Mouse (Mus musculus) intestine, embryonic 14.5 days (tissue): ENCODE data around the gene Prr36. TPM values are rescaled to one million over a fixed set of nuclear protein-coding genes. Genes with fewer than 3 reads are reported as not detected.
A peak's percentile ranks its signal among the peaks of the same experiment; 100 is the strongest.

Source experiments
- ATAC-seq: fragments of 200-750 bp; cut with Nextera tagmentation; replicated peaks from 2 replicates; pipeline ENCODE4 v1.8.0; 2017; ENCODE audit warnings: low read depth, moderate number of reproducible peaks, moderate TSS enrichment, moderate library complexity; ENCODE audit not compliant: low FRiP score, low TSS enrichment
- DNase-seq: peaks from one replicate; pipeline ENCODE4 v3.0.0-alpha.2; 2018; ENCODE audit warnings: low spot score
- H3K27ac ChIP-seq: fragments of 300-500 bp; sonication (generic); 2 replicates; pipeline ENCODE4 v1.5.1; 2014; ENCODE audit warnings: low read depth, mild to moderate bottlenecking, control low read depth
- H3K27me3 ChIP-seq: fragments of 300-500 bp; sonication (generic); replicated peaks from 2 replicates; pipeline ENCODE4 v1.6.1; 2014; ENCODE audit warnings: low read length, control low read depth; ENCODE audit not compliant: control insufficient read depth, insufficient read depth
- H3K36me3 ChIP-seq: fragments of 300-500 bp; sonication (generic); 2 replicates; pipeline ENCODE4 v1.6.1; 2014; ENCODE audit warnings: low read length, control low read depth; ENCODE audit not compliant: control insufficient read depth, insufficient read depth
- H3K4me1 ChIP-seq: fragments of 300-500 bp; sonication (generic); replicated peaks from 2 replicates; pipeline ENCODE4 v1.6.1; 2014; ENCODE audit warnings: low read length, control low read depth, mixed read lengths; ENCODE audit not compliant: control insufficient read depth, insufficient read depth
- H3K4me2 ChIP-seq: fragments of 300-500 bp; sonication (generic); 2 replicates; pipeline ENCODE4 v1.6.1; 2014; ENCODE audit warnings: low read length
- H3K4me3 ChIP-seq: fragments of 300-500 bp; sonication (generic); 2 replicates; pipeline ENCODE4 v1.5.1; 2014; ENCODE audit warnings: low read depth, low read length, control low read depth, mixed read lengths
- H3K9ac ChIP-seq: fragments of 300-500 bp; sonication (generic); 2 replicates; pipeline ENCODE4 v1.6.1; 2014; ENCODE audit warnings: mild to moderate bottlenecking, low read length
- H3K9me3 ChIP-seq: fragments of 300-500 bp; sonication (generic); 2 replicates; pipeline ENCODE4 v1.6.1; 2016; ENCODE audit warnings: low read length, control low read depth; ENCODE audit not compliant: control insufficient read depth
- WGBS: fragments of 180-500 bp; shearing (Covaris S2); extraction: QIAGEN DNeasy Blood & Tissue Kit; methylation state at CpG from one replicate; pipeline ENCODE4 v1.1.7; 2014; 5-methylcytosine and 5-hydroxymethylcytosine counted together
- polyA plus RNA-seq: library from polyadenylated mRNA; unstranded; fragments of >200 nt; fragmentation: Nextera tagmentation; extraction: Ambion mirVana; gene quantifications from 2 replicates; pipeline ENCODE4 v1.2.1, GENCODE M21; 2014

Gene Prr36
- polyA plus RNA-seq, 1 experiment from 2014 or later = 5.4 TPM

- no peaks in the 10 kb centered on the region for H3K27me3 ChIP-seq
- no peak overlapping the region for H3K4me3 ChIP-seq
- WGBS = 10% methylated on average over 18 of the region's 18 CpGs
- H3K9ac ChIP-seq = no peak overlapping the region
- peak overlapping the region; percentile 48; the same call in 1 of the 2 replicates for H3K27ac ChIP-seq
- no peaks in the 10 kb centered on the region for H3K9me3 ChIP-seq
- H3K4me2 ChIP-seq = no peak overlapping the region; the same call in 1 of the 2 replicates
- peaks cover 8% of the 10 kb centered on the region; the same call in 1 of the 2 replicates for H3K36me3 ChIP-seq
- ATAC-seq = peak; percentile 84
- H3K4me1 ChIP-seq = peaks cover 4% of the 10 kb centered on the region; the same call in 1 of the 2 replicates
- DNase-seq = peak; percentile 95
Measured at GRCm38 (mm10) chr8:4192807-4193587, 24.3 kb downstream of the Prr36 start.

GRCm38 (mm10) chr8:4192305-4192704 is 25.0 kb downstream of the Prr36 start:
- no peak overlapping the region for H3K4me2 ChIP-seq
- H3K36me3 ChIP-seq = peaks cover 14% of the 10 kb centered on the region
- peak overlapping the region; percentile 40; the same call in 1 of the 2 replicates for H3K27ac ChIP-seq
- H3K9ac ChIP-seq = no peak overlapping the region
- DNase-seq (no peak), ATAC-seq (no peak)
- H3K4me3 ChIP-seq = no peak overlapping the region
- H3K4me1 ChIP-seq = peaks cover 4% of the 10 kb centered on the region; the same call in 1 of the 2 replicates
- no peaks in the 10 kb centered on the region for H3K9me3 ChIP-seq
- 67% methylated on average over 5 of the region's 5 CpGs for WGBS
- no peaks in the 10 kb centered on the region for H3K27me3 ChIP-seq

GRCm38 (mm10) chr8:4189031-4189722 is 28.1 kb downstream of the Prr36 start:
- Histone ChIP-seq H3K9ac (no peak overlapping the region), H3K4me1 (peaks cover 4% of the 10 kb centered on the region; the same call in 1 of the 2 replicates), H3K27me3 (no peaks in the 10 kb centered on the region), H3K4me2 (no peak overlapping the region), H3K36me3 (peaks cover 29% of the 10 kb centered on the region), H3K4me3 (no peak overlapping the region), H3K27ac (no peak overlapping the region), H3K9me3 (no peaks in the 10 kb centered on the region)
- no peak for DNase-seq
- ATAC-seq = no peak
- 24% methylated on average over 3 of the region's 3 CpGs for WGBS

DNA sequence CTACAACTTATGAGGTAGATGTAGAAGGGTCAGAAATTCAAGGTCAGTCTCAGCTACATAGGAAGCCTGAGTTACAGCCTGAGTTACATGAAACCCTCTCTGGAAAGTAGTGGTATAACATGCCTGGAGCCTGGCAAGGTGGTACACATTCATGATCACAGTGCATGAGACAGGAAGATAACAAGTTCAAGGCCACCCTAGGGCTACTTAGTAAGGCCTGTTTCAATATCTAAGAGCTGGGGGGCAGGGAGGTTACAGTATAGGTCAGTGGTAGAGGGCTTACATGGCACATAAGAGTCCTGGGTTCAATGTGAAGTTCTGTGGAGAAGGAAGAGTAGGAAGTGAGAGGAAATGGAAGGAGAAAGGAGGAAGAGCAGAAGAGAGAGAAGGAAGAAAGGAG is 28.7 kb downstream of the Prr36 start:
- H3K9ac ChIP-seq = no peak overlapping the region

DNA sequence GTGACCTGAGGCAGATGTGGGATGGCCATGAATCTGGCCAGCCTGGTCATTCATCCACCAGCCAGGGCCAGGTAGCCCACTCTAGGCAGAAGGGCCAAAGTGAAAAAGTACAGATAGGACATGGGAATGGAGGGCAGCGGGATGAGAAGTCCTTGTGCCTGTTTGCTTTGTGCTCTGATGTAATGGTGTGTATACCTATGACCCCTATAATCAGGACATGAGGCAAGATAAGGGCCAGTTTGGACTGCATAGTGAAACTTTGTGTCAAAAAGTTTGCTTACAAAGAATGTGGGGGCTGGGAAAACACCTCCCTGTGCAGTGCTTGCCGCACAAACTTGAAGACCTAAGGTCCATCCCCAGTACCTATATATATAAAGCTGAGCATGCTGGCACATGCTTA is 31.1 kb downstream of the Prr36 start:
- H3K4me3 ChIP-seq = no peak overlapping the region
- peaks cover 30% of the 10 kb centered on the region for H3K36me3 ChIP-seq
- H3K27me3 ChIP-seq = no peaks in the 10 kb centered on the region
- WGBS = 86% methylated on average over 2 of the region's 2 CpGs
- no peaks in the 10 kb centered on the region for H3K4me1 ChIP-seq
- H3K9me3 ChIP-seq = no peaks in the 10 kb centered on the region
- no peak overlapping the region for H3K27ac ChIP-seq
- H3K9ac ChIP-seq = no peak overlapping the region
- no peak for DNase-seq
- H3K4me2 ChIP-seq = no peak overlapping the region
- ATAC-seq = no peak

More for the DNA sequence above, 28.7 kb downstream of the Prr36 start:
- Histone ChIP-seq H3K4me1 (peaks cover 4% of the 10 kb centered on the region; the same call in 1 of the 2 replicates), H3K4me3 (no peak overlapping the region), H3K9me3 (no peaks in the 10 kb centered on the region), H3K36me3 (peaks cover 30% of the 10 kb centered on the region), H3K27ac (no peak overlapping the region), H3K4me2 (no peak overlapping the region), H3K27me3 (no peaks in the 10 kb centered on the region)
- DNase-seq (no peak), ATAC-seq (no peak)

GRCm38 (mm10) chr8:4183409-4183808 is 33.9 kb downstream of the Prr36 start:
- no peaks in the 10 kb centered on the region for H3K27me3 ChIP-seq
- no peak overlapping the region for H3K4me3 ChIP-seq
- peaks cover 30% of the 10 kb centered on the region for H3K36me3 ChIP-seq
- no peaks in the 10 kb centered on the region for H3K4me1 ChIP-seq
- no peak overlapping the region for H3K4me2 ChIP-seq
- H3K27ac ChIP-seq = no peak overlapping the region
- WGBS = 82% methylated on average over 8 of the region's 8 CpGs
- no peak overlapping the region for H3K9ac ChIP-seq
- no peak for ATAC-seq
- no peaks in the 10 kb centered on the region for H3K9me3 ChIP-seq
- no peak for DNase-seq

GRCm38 (mm10) chr8:4174018-4174417 is 43.2 kb downstream of the Prr36 start:
- DNase-seq = no peak
- no peaks in the 10 kb centered on the region for H3K9me3 ChIP-seq
- H3K4me2 ChIP-seq = no peak overlapping the region
- H3K27ac ChIP-seq = no peak overlapping the region
- H3K9ac ChIP-seq = no peak overlapping the region
- H3K27me3 ChIP-seq = no peaks in the 10 kb centered on the region
- no peaks in the 10 kb centered on the region for H3K36me3 ChIP-seq
- 69% methylated on average over 2 of the region's 2 CpGs for WGBS
- H3K4me3 ChIP-seq = no peak overlapping the region
- ATAC-seq = no peak
- H3K4me1 ChIP-seq = no peaks in the 10 kb centered on the region

GRCm38 (mm10) chr8:4172486-4172885 is 44.8 kb downstream of the Prr36 start:
- Histone ChIP-seq H3K4me1 (no peaks in the 10 kb centered on the region), H3K27ac (no peak overlapping the region), H3K4me2 (no peak overlapping the region), H3K4me3 (no peak overlapping the region), H3K9me3 (no peaks in the 10 kb centered on the region), H3K9ac (no peak overlapping the region), H3K36me3 (no peaks in the 10 kb centered on the region), H3K27me3 (no peaks in the 10 kb centered on the region)
- DNase-seq (no peak), ATAC-seq (no peak)
- 75% methylated on average over 3 of the region's 3 CpGs for WGBS
